Mouse (Mus musculus): ENCODE measurements at regions not wholly inside any gene's neighbourhood (a gene's known extent, or its start where the extent isn't known, plus 50 kb on each side); places are given as distances from the start of the nearest gene placed in this dataset.

DNA sequence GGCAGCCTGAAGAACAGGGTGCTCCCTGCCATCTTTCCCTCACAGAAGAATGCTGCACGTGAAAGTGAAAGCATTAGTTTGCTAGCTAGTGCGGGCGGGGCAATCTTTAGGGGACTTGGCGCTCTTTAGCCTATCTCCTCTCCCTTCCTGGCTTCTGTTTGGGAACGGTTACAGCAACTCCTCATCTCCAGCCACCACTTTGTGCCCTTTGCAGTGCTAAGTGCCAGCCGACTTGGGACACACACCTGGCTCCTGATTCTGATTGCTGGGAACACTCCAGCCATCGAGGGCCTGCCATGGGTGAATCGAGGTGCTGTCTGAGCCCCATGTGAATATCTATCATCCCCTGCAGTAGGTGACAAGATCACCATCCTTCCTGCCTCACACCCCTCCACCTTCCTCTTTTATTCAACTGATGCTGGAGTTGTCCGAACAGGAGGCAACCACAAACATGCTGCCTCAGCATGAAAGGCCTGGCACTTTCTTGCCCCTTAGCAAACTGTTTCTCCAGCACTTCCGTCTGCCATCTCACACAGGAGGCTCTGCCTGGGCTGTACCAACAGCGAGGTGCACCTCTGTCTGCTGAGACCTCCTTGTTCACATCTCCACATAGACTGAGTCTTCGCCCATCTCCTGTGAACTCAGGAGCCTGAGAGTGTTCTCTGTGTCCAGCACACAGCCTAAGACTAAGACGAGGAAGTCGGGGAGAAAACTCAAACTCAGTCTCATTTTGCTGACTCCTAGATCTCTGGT lies 66.2 kb upstream of the Glrp1 start:
- DNase-seq (ENCODE audit: low read depth, low spot score) = peak; percentile 29

- no peak for DNase-seq (ENCODE audit: low read depth, low spot score)
Measured at GRCm38 (mm10) chr1:88575291-88575690, 65.4 kb upstream of the Glrp1 start.

GRCm38 (mm10) chr1:88572161-88572560 lies 62.3 kb upstream of the Glrp1 start:
- DNase-seq (ENCODE audit: low read depth, low spot score) = no peak

DNA sequence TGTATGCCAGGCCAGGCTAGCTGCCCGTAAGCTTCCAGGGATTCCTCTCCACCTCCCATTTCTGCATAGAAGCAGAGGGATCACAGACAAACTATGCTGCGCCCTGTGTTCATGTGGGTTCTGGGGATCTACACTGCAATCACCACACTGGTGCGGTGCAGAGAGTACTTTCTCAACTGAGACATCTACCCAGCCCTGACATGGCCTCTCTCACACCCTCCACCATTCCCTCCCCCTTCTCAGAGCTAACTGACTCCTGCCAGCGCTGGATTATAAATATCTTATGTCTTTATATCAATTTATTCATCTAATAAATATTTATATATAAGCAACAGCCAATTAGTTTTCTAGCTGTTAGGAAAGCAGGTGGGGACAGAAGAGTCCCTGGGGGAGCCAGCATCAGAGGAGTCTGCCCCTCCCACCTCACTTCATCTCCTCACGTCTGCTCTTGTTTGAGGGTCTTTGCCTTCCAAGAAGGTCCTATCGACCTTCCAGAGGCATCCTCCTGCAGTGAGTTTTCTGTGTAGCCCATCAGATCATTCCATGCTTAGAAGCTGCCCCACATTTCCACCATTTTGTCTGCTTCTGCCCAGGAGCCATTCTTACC lies 58.7 kb upstream of the Glrp1 start:
- DNase-seq (ENCODE audit: low read depth, low spot score) = no peak

GRCm38 (mm10) chr1:88567198-88567597 lies 57.3 kb upstream of the Glrp1 start:
- DNase-seq (ENCODE audit: low read depth, low spot score) = no peak

GRCm38 (mm10) chr1:88566426-88566825 lies 56.6 kb upstream of the Glrp1 start:
- DNase-seq (ENCODE audit: low read depth, low spot score) = no peak

GRCm38 (mm10) chr1:88564825-88565224 lies 55.0 kb upstream of the Glrp1 start:
- DNase-seq (ENCODE audit: low read depth, low spot score) = no peak

- DNase-seq (ENCODE audit: low read depth, low spot score) = peak; percentile 72
Measured at GRCm38 (mm10) chr1:88562361-88562760, 52.5 kb upstream of the Glrp1 start.

DNA sequence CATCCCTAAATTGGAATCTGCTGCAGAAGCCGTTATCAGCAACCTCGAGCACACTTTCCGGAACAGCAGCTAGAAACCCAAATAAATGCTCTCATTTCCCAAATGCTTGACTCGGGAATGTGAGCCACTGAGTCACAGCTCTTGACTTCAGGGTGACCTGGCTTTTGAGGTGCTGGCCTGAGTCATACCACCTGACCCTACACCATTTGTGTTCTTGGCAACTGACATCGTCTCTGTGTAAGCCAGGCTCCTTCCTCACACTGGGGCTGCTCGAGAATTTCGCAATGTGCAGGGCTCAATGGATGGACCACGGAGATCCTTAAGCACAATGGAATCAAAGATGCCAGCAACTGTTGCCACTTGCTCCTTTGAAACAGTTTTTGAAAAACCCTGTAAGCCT lies 50.9 kb upstream of the Glrp1 start:
- peak; percentile 68 for DNase-seq (ENCODE audit: low read depth, low spot score)

All from 3T3-L1 (cell line).